Mouse (Mus musculus) myocyte (in vitro differentiated cells): ENCODE measurements at regions not wholly inside any gene's neighbourhood (a gene's known extent, or its start where the extent isn't known, plus 50 kb on each side); places are given as distances from the start of the nearest gene placed in this dataset.

Experiments
- POLR2A ChIP-seq: IDR thresholded peaks from one replicate; pipeline ENCODE4 v1.6.1; 2011; ENCODE audit warnings: low read depth, mild to moderate bottlenecking, control low read depth, moderate library complexity; ENCODE audit not compliant: insufficient read length
- TCF12 ChIP-seq: IDR thresholded peaks from one replicate; pipeline ENCODE4 v1.6.1; 2011; ENCODE audit warnings: mild to moderate bottlenecking, control low read depth; ENCODE audit not compliant: poor library complexity, insufficient read depth, severe bottlenecking

DNA sequence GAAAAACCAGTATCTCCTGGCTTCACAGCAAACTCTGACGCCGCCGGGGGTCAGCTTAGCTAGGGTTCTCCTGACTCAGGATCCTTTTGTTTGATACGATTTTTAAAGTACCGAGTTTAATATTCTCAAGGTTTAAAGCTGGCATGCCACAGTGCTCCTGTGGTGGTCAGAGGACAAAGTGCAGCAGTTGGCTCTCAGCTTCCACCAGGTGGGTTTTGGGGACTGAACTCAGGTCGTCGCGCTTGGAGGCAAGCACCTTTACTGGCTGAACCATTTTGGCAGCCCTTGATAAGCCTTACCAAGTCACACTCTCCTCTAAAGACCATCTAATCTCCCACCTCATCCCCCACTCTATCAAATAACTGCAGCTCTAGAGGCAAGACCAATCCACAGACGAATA is 181.1 kb upstream of the Klf14 start:
- TF ChIP-seq TCF12: no peak
- TF ChIP-seq POLR2A: no peak
